Mouse (Mus musculus) limb, embryonic 13.5 days (tissue): ENCODE measurements at regions not wholly inside any gene's neighbourhood (a gene's known extent, or its start where the extent isn't known, plus 50 kb on each side); places are given as distances from the start of the nearest gene placed in this dataset.

Experiments used
- ATAC-seq: fragments of 200-750 bp; cut with Nextera tagmentation; 2 replicates; pipeline ENCODE4 v1.8.0; 2017; ENCODE audit warnings: low read depth, moderate number of reproducible peaks, moderate TSS enrichment; ENCODE audit not compliant: low FRiP score
- H3K27ac ChIP-seq: fragments of 300-500 bp; sonication (generic); 2 replicates; pipeline ENCODE4 v1.5.1; 2015; ENCODE audit warnings: inconsistent platforms, mild to moderate bottlenecking, moderate library complexity
- H3K27me3 ChIP-seq: fragments of 300-500 bp; sonication (generic); 2 replicates; pipeline ENCODE4 v1.6.1; 2015; ENCODE audit warnings: mild to moderate bottlenecking, inconsistent platforms
- H3K36me3 ChIP-seq: fragments of 300-500 bp; sonication (generic); 2 replicates; pipeline ENCODE4 v1.6.1; 2015; ENCODE audit warnings: inconsistent platforms, mild to moderate bottlenecking, moderate library complexity
- H3K4me1 ChIP-seq: fragments of 300-500 bp; sonication (generic); 2 replicates; pipeline ENCODE4 v1.6.1; 2015; ENCODE audit warnings: inconsistent platforms
- H3K4me2 ChIP-seq: fragments of 300-500 bp; sonication (generic); replicated peaks from 2 replicates; pipeline ENCODE4 v1.6.1; 2015; ENCODE audit warnings: inconsistent platforms, mild to moderate bottlenecking, moderate library complexity
- H3K4me3 ChIP-seq: fragments of 300-500 bp; sonication (generic); 2 replicates; pipeline ENCODE4 v1.5.1; 2015; ENCODE audit warnings: moderate library complexity, mild to moderate bottlenecking, inconsistent platforms
- H3K9ac ChIP-seq: fragments of 300-500 bp; sonication (generic); 2 replicates; pipeline ENCODE4 v1.6.1; 2015; ENCODE audit warnings: mild to moderate bottlenecking, inconsistent platforms
- H3K9me3 ChIP-seq: fragments of 300-500 bp; sonication (generic); 2 replicates; pipeline ENCODE4 v1.6.1; 2016; ENCODE audit warnings: inconsistent platforms
- WGBS: fragments of 180-500 bp; shearing (Covaris S2); methylation state at CpG from one replicate; pipeline ENCODE4 v1.1.7; 2015; 5-methylcytosine and 5-hydroxymethylcytosine counted together

DNA sequence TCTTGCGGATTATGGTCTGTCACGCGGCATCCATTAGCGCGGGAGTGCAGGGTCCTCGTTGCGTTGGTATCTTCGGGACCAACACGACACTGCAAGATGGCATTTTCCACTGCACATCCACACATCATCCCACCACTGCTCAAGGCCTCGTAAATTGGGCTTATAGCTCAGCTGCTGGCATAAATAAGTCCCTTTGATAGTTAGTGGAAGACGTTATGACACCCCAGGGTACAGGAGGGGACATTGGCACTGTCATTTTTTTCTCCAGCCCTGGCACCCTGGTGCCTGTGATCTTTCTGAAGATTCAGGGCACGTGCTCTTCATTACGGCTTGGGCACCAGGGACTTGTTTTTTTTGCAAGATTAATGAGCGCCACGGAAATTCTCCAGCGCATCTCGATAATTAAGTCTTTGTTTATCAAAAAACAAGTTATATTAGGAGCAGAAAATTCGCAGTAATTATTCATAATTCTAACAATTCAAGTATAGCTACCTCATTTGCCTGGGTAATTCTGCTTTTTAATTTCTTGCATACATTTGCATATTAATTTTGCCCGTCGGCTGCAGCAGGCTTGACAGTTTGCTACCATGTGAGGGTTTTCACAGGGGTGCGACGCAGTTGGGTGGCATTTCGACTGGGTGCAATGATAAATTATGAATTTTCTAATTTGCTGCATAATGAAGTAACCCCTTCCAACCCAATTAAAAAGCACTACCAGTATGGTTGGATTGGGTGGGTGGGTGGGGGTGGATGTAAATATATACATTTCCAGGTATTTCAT, 119.1 kb downstream of the Vrk1 start:
- H3K4me2 ChIP-seq = no peak overlapping the region
- no peak overlapping the region for H3K4me3 ChIP-seq
- H3K36me3 ChIP-seq = no peaks in the 10 kb centered on the region
- WGBS = 88% methylated on average over 23 of the region's 23 CpGs
- no peak overlapping the region for H3K9ac ChIP-seq
- 0 out of 2 replicates have a peak, but pooled peaks cover 3% of the 10 kb centered on the region for H3K4me1 ChIP-seq
- H3K27ac ChIP-seq = no peak overlapping the region
- H3K9me3 ChIP-seq = peaks cover 3% of the 10 kb centered on the region; the same call in 1 of the 2 replicates
- ATAC-seq = no peak
- no peaks in the 10 kb centered on the region for H3K27me3 ChIP-seq

DNA sequence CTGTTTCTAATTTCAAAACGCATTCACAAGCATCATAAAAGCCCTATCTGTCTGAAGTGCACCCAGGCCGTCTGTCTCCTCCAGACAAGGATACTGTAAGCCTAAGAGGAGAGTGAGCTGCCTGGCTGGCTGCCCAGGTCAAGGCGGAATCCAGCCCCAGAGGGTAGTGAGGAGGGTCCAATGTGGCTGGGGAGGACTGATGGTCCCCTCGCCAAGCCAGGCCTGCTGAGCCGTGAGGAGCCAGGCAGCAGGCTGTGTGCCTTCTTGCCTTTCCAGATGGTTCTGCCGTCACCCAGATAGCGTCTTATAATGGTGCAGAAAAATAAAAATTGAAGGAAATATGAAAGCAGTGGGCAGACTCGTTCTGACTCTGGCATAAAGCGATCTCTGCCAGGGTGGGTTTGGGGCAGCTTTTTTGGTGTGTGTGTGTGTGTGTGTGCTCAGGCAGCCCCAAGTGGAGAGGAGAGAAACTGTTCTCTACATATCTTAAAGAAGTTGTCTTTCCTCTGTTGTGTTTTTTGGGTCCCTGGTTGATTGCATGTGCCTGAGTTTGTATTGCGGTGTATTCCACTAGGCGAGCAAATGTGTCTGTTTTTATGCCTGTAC, 120.1 kb downstream of the Vrk1 start:
- no peak for ATAC-seq
- WGBS = 77% methylated on average over 11 of the region's 11 CpGs
- Histone ChIP-seq H3K27ac (no peak overlapping the region), H3K9ac (no peak overlapping the region), H3K4me1 (0 out of 2 replicates have a peak, but pooled peaks cover 3% of the 10 kb centered on the region), H3K4me3 (no peak overlapping the region), H3K4me2 (no peak overlapping the region), H3K36me3 (no peaks in the 10 kb centered on the region), H3K9me3 (peaks cover 3% of the 10 kb centered on the region; the same call in 1 of the 2 replicates), H3K27me3 (no peaks in the 10 kb centered on the region)

DNA sequence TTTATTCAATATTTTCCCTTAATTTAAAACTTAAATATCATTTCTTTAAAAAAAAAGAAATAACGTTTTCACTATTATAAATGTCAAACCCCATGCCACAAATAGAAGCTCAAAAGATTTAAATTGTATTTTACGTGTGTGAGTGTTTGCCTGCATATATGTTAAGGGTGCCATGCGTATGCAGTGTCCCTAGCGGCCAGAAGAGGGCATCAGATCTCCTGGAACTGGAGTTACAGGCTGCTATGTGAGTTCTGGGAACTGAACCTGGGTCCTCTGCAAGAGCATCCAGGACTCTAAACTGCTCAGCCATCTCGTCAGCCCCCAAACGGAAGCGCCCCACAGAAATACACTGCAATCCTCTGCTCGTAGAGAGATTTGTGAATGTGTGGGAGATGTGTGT, 122.7 kb downstream of the Vrk1 start:
- Histone ChIP-seq H3K4me1 (no peaks in the 10 kb centered on the region), H3K27ac (no peak overlapping the region), H3K9me3 (peaks cover 3% of the 10 kb centered on the region; the same call in 1 of the 2 replicates), H3K9ac (no peak overlapping the region), H3K27me3 (no peaks in the 10 kb centered on the region), H3K4me2 (no peak overlapping the region), H3K36me3 (no peaks in the 10 kb centered on the region), H3K4me3 (no peak overlapping the region)
- no peak for ATAC-seq
- WGBS = 89% methylated on average over 8 of the region's 8 CpGs

DNA sequence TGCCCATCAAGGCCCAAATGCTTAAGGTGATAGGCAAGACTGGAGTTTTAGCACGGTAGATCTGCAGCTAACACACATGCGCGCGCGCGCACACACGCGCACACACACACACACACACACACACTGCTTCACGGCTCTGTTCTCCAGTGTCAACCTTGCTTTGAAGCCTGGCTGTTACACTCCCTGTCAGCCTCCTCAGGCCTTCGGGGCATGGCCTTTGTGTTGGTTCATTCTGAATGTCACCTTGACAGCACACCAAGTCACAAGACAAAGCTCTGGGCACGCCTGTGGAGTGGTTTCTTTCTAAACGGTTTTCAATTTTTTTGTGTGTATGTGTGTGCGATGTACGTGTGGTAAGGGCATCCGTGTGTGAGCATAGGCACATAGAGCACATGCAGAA, 128.4 kb downstream of the Vrk1 start:
- WGBS = 90% methylated on average over 15 of the region's 15 CpGs
- ATAC-seq = no peak
- H3K27me3 ChIP-seq = no peaks in the 10 kb centered on the region

DNA sequence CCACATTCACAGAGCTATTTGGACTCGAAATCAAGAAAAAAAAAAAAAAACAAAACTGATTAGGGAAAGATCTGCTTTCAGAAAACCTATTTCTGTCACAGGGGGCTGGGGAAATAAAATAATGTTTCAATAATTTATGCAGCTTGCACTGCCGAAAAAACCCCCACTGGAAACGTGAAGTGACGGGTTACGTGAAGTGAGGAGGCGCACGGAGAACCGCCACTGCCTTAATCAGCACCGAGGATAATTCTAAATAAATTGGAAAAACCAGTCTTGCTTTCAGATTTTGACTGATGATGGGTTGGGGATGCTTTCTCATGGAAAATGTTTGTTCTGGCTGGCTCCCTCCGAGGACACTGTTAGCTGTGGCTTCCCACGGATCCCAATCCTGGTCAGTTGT, 129.5 kb downstream of the Vrk1 start:
- H3K27ac ChIP-seq = no peak overlapping the region
- H3K4me3 ChIP-seq = no peak overlapping the region
- H3K9me3 ChIP-seq = no peaks in the 10 kb centered on the region
- 83% methylated on average over 11 of the region's 11 CpGs for WGBS
- H3K27me3 ChIP-seq = no peaks in the 10 kb centered on the region
- no peaks in the 10 kb centered on the region; the same call in 1 of the 2 replicates for H3K4me1 ChIP-seq
- H3K9ac ChIP-seq = no peak overlapping the region
- ATAC-seq = no peak
- H3K36me3 ChIP-seq = no peaks in the 10 kb centered on the region
- no peak overlapping the region for H3K4me2 ChIP-seq

More for the DNA sequence above, 128.4 kb downstream of the Vrk1 start:
- H3K4me1 ChIP-seq = no peaks in the 10 kb centered on the region; the same call in 1 of the 2 replicates
- no peak overlapping the region for H3K4me2 ChIP-seq
- no peaks in the 10 kb centered on the region for H3K36me3 ChIP-seq
- no peak overlapping the region for H3K4me3 ChIP-seq
- H3K27ac ChIP-seq = no peak overlapping the region
- no peak overlapping the region for H3K9ac ChIP-seq
- no peaks in the 10 kb centered on the region for H3K9me3 ChIP-seq

DNA sequence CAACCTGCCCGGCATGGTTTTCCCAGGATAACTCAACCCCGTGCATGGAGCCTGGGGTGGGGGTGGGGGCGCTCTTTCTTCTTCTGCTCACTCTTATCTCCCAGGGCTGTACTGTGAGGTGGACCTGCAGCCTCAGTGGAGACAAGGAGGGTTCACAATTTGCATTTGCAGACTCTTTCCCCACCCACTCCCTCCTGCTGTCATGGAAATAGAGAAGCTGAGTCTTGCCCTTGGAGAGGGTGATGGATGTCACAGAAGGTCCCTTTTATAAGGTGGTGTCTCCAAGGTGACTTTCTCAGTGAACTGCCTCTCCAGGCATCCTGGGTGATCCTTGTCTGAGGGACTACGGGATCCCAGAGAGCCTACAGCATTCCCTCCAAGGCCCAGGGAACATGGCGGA, 129.9 kb downstream of the Vrk1 start:
- 64% methylated on average over 5 of the region's 5 CpGs for WGBS
- ATAC-seq = no peak

DNA sequence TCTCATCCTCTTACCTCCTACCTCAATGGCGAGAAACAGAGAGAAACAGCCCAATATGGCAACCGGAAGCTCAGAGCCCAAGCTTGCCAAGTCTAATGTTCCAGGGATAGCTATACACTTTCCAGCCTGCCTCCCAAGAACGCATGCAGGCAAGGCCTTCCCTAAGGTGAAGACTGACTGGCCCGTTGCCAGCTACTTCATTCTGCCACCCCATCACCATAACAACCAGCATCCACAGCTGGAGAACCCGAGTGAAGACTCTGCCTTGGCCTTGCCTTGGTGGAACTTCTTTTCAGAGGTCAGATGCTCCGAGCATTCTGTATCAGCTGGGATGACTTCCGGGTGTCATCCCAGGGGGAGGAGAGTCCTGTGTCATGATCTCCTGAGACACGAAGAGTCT, 130.6 kb downstream of the Vrk1 start:
- H3K4me2 ChIP-seq = no peak overlapping the region
- 73% methylated on average over 8 of the region's 8 CpGs for whole genome bisulfite sequencing
- no peaks in the 10 kb centered on the region for H3K9me3 ChIP-seq
- H3K4me3 ChIP-seq = no peak overlapping the region
- no peaks in the 10 kb centered on the region for H3K27me3 ChIP-seq
- H3K36me3 ChIP-seq = no peaks in the 10 kb centered on the region
- no peaks in the 10 kb centered on the region; the same call in 1 of the 2 replicates for H3K4me1 ChIP-seq
- no peak for ATAC-seq
- H3K9ac ChIP-seq = no peak overlapping the region
- no peak overlapping the region for H3K27ac ChIP-seq

More for the DNA sequence above, 129.9 kb downstream of the Vrk1 start:
- Histone ChIP-seq H3K4me3 (no peak overlapping the region), H3K9me3 (no peaks in the 10 kb centered on the region), H3K4me2 (no peak overlapping the region), H3K36me3 (no peaks in the 10 kb centered on the region), H3K9ac (no peak overlapping the region), H3K4me1 (no peaks in the 10 kb centered on the region; the same call in 1 of the 2 replicates), H3K27ac (no peak overlapping the region), H3K27me3 (no peaks in the 10 kb centered on the region)

DNA sequence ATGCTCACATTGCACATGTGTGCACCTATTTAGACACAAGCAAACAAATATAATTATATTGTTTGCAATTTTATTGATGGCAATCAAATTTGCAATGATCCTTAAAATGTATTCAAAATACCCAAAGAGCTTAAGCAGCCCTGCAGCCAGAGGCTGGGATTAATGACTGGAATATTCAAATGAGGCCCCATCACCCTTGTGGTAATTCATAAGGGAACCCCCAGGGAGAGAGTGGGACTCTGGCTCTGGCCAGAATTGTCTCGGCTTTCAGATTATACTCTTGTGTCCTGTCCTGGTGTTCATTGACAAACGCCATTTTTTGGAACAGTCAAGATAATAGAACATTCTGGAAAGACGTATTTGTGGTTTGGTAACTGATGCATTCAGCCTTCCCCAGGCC, 133.5 kb downstream of the Vrk1 start:
- H3K27me3 ChIP-seq = no peaks in the 10 kb centered on the region
- no peak overlapping the region for H3K4me2 ChIP-seq
- H3K4me1 ChIP-seq = no peaks in the 10 kb centered on the region; the same call in 1 of the 2 replicates
- H3K27ac ChIP-seq = no peak overlapping the region
- no peaks in the 10 kb centered on the region for H3K36me3 ChIP-seq
- WGBS = 85% methylated on average over 3 of the region's 3 CpGs
- no peak overlapping the region for H3K4me3 ChIP-seq
- no peaks in the 10 kb centered on the region for H3K9me3 ChIP-seq
- no peak overlapping the region for H3K9ac ChIP-seq
- ATAC-seq = no peak

DNA sequence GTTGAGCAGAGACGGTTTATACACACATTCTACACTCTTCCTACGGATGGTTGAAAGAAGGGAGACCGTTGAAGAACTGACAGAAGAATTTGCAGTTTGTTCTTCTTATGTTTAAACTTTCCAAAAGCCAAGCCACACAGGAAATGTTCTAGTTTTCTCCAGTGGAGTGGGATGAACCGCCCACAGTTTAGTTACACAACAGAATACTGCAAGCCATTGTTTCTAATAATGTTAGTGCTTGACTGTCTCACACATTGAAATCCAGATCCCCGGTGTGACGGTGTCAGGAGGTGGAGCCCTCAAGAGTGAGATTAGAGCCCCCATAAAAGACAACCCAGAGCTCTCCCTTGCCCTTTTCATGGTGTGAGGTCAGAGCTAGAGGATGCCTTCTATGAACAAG, 146.8 kb downstream of the Vrk1 start:
- Histone ChIP-seq H3K27me3 (no peaks in the 10 kb centered on the region), H3K9ac (no peak overlapping the region), H3K27ac (no peak overlapping the region), H3K9me3 (no peaks in the 10 kb centered on the region), H3K36me3 (no peaks in the 10 kb centered on the region), H3K4me1 (no peaks in the 10 kb centered on the region), H3K4me2 (no peak overlapping the region), H3K4me3 (no peak overlapping the region)
- ATAC-seq = no peak
- 67% methylated on average over 6 of the region's 6 CpGs for WGBS

DNA sequence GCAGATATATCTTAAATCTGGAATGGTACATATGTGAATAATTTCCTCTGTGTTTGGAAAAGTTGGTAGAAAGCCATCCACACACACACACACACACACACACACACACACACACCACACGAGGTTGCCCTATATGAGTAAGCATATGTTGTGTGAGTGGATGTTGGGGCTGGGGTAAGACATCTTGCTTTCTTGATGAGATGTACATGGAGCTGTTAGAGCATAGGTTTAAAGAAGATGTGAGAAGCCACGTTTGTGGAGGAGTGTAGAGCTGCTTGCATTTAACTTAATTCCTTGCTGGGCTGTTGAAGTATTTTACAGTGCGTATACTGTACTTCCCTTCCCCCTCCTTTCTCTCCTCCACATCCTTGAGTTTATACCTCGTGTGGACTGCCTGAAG, 147.8 kb downstream of the Vrk1 start:
- no peak overlapping the region for H3K4me3 ChIP-seq
- ATAC-seq = no peak
- no peaks in the 10 kb centered on the region for H3K36me3 ChIP-seq
- WGBS = 53% methylated on average over 4 of the region's 4 CpGs
- no peaks in the 10 kb centered on the region for H3K4me1 ChIP-seq
- no peak overlapping the region for H3K4me2 ChIP-seq
- H3K27me3 ChIP-seq = no peaks in the 10 kb centered on the region
- no peak overlapping the region for H3K27ac ChIP-seq
- H3K9ac ChIP-seq = no peak overlapping the region
- no peaks in the 10 kb centered on the region for H3K9me3 ChIP-seq

DNA sequence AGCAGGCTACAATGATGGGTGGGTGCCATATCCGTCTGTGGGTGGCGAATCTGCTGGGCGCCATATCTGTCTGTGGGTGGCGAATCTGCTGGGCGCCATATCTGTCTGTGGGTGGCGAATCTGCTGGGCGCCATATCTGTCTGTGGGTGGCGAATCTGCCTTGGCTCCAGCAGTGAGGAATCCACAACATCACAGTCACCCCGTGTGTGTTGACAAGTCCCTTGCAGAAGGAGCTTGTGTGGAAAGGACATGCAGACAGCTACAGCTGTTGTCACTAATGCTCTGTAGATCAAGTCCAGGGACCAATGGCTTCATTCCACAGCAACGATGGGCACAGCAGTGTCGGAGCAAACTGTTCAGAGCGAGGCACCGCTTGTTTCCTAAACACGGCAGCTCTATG, 148.6 kb downstream of the Vrk1 start:
- H3K4me3 ChIP-seq = no peak overlapping the region
- no peaks in the 10 kb centered on the region for H3K4me1 ChIP-seq
- ATAC-seq = no peak
- no peak overlapping the region for H3K27ac ChIP-seq
- H3K36me3 ChIP-seq = no peaks in the 10 kb centered on the region
- no peak overlapping the region for H3K9ac ChIP-seq
- 91% methylated on average over 14 of the region's 14 CpGs for WGBS
- no peaks in the 10 kb centered on the region for H3K9me3 ChIP-seq
- H3K4me2 ChIP-seq = no peak overlapping the region
- no peaks in the 10 kb centered on the region for H3K27me3 ChIP-seq

DNA sequence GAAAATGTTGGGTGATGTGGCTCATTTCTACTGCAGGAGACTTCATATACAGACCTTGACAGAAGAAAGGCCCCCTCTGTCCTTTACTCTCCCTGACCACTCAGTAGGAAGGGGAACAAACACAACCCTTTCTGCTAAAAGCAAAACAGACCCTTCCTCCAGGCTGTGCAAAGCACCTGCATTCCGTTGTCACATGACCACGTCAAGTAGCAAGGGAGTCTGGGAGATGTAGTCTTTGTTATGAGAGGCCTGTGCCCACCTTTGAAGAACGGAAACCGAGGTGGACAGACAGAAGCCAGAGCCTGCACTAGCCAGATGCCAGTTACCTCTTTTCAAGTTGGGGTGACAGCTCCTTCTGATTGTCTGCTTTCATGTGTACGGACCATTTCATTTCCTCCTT, 161.3 kb downstream of the Vrk1 start:
- Histone ChIP-seq H3K4me1 (peaks cover 11% of the 10 kb centered on the region), H3K36me3 (no peaks in the 10 kb centered on the region), H3K4me3 (no peak overlapping the region), H3K27ac (no peak overlapping the region), H3K9me3 (no peaks in the 10 kb centered on the region), H3K4me2 (no peak overlapping the region), H3K9ac (no peak overlapping the region), H3K27me3 (peaks cover 50% of the 10 kb centered on the region)
- WGBS = 54% methylated on average over 5 of the region's 5 CpGs
- ATAC-seq = no peak
